Mouse (Mus musculus): ENCODE data around the gene Cyp4f37. TPM values are rescaled to one million over a fixed set of nuclear protein-coding genes. Genes with fewer than 3 reads are reported as not detected.
"Not testable (repeated sequence)": the region's sequence is repeated elsewhere in the genome, so short reads cannot be mapped to it uniquely, and the experiment has no call there.

Gene Cyp4f37
- polyA plus RNA-seq (2015; fragmentation: Nextera tagmentation; extraction: Ambion mirVana) = not detected in 2 replicates

DNA sequence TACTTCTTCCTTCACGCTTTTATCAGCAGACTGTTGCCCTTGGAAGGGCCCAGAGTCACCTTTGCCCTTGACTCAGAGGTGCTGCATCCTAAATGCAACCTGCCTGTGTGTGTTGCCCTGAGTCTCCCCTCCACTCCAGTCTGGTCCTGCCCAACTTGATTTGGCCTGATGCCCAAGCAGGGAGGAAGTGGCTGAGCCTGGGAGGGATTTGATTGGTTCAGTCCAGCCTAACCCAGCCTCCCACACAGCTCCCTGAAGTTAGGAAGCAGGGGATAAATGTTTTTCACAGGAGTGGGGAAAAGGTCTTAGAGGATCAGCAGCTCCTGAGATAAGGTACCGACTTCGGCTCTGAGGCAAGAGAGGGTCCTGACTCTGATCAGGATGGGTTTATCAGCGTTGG lies at the start of gene Cyp4f37:
Gene Cyp4f37 (plus strand): TSS at position 292 of the 400 bp plus-strand sequence.
- not testable (repeated sequence) for H3K27me3 ChIP-seq (ENCODE audit: control insufficient read depth, insufficient read depth, low read length); H3K9ac ChIP-seq (ENCODE audit: low read length); H3K9me3 ChIP-seq (ENCODE audit: control insufficient read depth, low read length); H3K4me2 ChIP-seq (replicated peaks; ENCODE audit: low read depth); H3K27ac ChIP-seq (replicated peaks); H3K36me3 ChIP-seq (ENCODE audit: control insufficient read depth, insufficient read depth, low read length); H3K4me3 ChIP-seq (ENCODE audit: low read depth, low read length); DNase-seq (ENCODE audit: low spot score); H3K4me1 ChIP-seq (replicated peaks; ENCODE audit: control insufficient read depth, insufficient read depth)
- peak; percentile 40; the same call in 1 of the 2 replicates for ATAC-seq (ENCODE audit: low FRiP score, low TSS enrichment)
- WGBS = 64% methylated on average over 4 of the region's 4 CpGs

DNA sequence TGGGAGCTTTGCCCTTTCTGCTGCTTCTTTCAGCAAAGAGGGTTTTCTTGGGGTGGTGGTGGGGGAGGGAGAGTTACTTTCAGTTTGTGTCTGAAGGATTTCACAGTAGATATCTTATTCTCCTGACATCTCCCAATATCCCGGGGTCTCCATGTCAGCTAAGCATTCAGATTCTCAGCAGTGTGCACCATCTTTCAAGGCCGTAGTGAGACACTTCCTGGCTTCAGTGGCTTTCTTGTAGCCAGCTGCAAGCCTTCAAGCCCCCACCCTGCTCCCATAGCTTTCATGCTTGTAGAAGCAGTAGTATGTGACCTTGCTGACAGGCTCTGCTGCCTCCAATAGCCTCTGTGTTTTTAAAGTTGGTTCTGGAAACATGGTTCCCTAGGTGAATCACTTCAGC lies 47.8 kb upstream of the Cyp4f37 start:
- not testable (repeated sequence) for H3K27ac ChIP-seq (replicated peaks); H3K9ac ChIP-seq (ENCODE audit: low read length); ATAC-seq (ENCODE audit: low FRiP score, low TSS enrichment); H3K9me3 ChIP-seq (ENCODE audit: control insufficient read depth, low read length); H3K4me2 ChIP-seq (replicated peaks; ENCODE audit: low read depth); H3K27me3 ChIP-seq (ENCODE audit: control insufficient read depth, insufficient read depth, low read length); H3K4me1 ChIP-seq (replicated peaks; ENCODE audit: control insufficient read depth, insufficient read depth); H3K36me3 ChIP-seq (ENCODE audit: control insufficient read depth, insufficient read depth, low read length); H3K4me3 ChIP-seq (ENCODE audit: low read depth, low read length); DNase-seq (ENCODE audit: low spot score)
- WGBS = 65% methylated on average over 2 of the region's 2 CpGs

DNA sequence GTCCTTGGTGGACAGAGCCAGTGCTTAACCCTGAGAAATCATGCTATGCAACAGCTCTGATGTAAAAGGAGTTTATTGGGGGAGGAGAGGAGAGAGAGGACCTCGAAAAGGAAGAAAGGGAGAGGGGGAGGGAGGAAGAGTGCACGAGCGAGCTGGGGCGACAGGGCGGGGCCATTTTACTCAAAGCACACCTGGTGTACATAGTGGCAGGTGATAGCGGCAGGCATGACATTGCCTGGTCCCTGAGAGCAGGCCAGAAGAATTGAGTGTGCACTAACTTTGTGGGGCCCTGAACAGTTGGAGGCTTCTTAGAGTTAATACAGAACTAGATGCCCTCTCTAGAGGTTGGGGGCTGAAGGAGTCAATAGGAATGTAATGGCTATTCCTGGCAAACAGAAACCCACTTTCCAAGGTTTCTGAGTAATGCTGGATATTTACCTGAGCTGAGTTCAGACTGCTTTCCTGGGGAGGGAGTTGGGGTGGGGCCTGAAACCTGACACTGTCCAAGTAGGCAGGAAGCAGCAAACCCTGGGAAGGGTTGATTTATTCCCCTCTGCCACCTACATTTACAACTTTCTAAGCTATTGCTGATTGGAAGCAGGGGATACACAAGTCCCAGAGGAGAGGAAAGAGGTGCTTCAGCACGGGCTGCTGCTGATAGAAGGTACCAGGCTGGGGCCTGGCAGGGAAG lies 43.5 kb upstream of the Cyp4f37 start:
- TF ChIP-seq EP300 (optimal IDR thresholded peaks at IDR 0.05) = no peak
- TF ChIP-seq CTCF (IDR thresholded peaks at IDR 0.05; ENCODE audit: low read depth) = no peak
- WGBS = 37% methylated on average over 7 of the region's 7 CpGs
- Histone ChIP-seq H3K4me1 (replicated peaks; ENCODE audit: control insufficient read depth, insufficient read depth) (no peaks in the 10 kb centered on the region), H3K4me2 (replicated peaks; ENCODE audit: low read depth) (no peak overlapping the region), H3K27ac (replicated peaks) (peak overlapping the region; percentile 45; the same call in 1 of the 2 replicates), H3K27me3 (ENCODE audit: control insufficient read depth, insufficient read depth, low read length) (no peaks in the 10 kb centered on the region), H3K9ac (ENCODE audit: low read length) (no peak overlapping the region), H3K36me3 (ENCODE audit: control insufficient read depth, insufficient read depth, low read length) (no peaks in the 10 kb centered on the region), H3K4me3 (ENCODE audit: low read depth, low read length) (no peak overlapping the region), H3K9me3 (ENCODE audit: control insufficient read depth, low read length) (no peaks in the 10 kb centered on the region)
- ATAC-seq (ENCODE audit: low FRiP score, low TSS enrichment) = peak; percentile 87
- DNase-seq (ENCODE audit: low spot score) = peak; percentile 67

DNA sequence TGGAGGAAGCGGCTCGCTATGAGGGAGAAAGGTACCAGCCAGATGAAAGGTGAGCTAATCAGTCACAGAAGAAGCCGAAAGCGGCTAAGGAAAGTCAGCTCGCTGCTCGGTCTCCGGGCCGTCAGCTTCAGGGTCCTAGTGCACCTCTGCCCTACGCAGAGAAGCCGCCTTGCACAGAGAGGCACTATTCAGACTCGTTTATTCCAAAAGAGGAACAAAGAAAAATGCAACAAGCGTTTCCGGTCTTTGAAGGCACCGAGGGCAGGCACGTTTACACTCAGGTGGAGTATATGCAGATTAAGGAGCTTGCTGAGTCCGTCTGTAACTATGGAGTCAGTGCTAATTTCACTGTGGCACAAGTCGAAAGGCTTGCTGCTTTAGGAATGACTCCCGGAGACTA lies 24.6 kb upstream of the Cyp4f37 start:
- no peak for DNase-seq (ENCODE audit: low spot score)
- WGBS = 82% methylated on average over 18 of the region's 18 CpGs

DNA sequence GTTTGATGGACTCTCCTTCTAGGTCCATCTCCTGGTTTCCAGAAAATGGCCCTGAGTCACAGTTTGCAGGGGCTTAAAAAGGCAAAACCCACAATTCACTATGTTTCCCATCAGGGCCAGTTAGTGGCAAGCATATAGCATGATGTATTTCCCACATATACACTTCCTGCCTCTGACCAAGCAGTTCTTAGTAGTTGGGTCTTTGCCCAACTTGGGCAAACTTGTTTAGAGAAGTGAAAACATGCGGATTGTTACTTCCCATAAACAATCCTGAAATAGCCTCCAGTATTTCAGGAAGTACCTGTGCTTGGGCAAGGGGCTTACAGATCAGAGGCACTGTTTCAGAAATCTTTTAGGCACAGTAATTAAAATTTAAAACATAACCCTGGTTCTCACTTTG lies 13.1 kb upstream of the Cyp4f37 start:
- Histone ChIP-seq H3K9ac (ENCODE audit: low read length) (no peak overlapping the region), H3K9me3 (ENCODE audit: control insufficient read depth, low read length) (no peaks in the 10 kb centered on the region), H3K27me3 (ENCODE audit: control insufficient read depth, insufficient read depth, low read length) (no peaks in the 10 kb centered on the region), H3K4me2 (replicated peaks; ENCODE audit: low read depth) (no peak overlapping the region), H3K4me1 (replicated peaks; ENCODE audit: control insufficient read depth, insufficient read depth) (no peaks in the 10 kb centered on the region), H3K36me3 (ENCODE audit: control insufficient read depth, insufficient read depth, low read length) (no peaks in the 10 kb centered on the region), H3K27ac (replicated peaks) (no peak overlapping the region), H3K4me3 (ENCODE audit: low read depth, low read length) (no peak overlapping the region)
- TF ChIP-seq EP300 (optimal IDR thresholded peaks at IDR 0.05) (no peak), CTCF (IDR thresholded peaks at IDR 0.05; ENCODE audit: low read depth) (no peak)
- 49% methylated on average over 1 of the region's 1 CpGs for WGBS
- no peak for ATAC-seq (ENCODE audit: low FRiP score, low TSS enrichment)
- DNase-seq (ENCODE audit: low spot score) = no peak

More for the DNA sequence above, 24.6 kb upstream of the Cyp4f37 start:
- ATAC-seq (ENCODE audit: low FRiP score, low TSS enrichment) = no peak
- Histone ChIP-seq H3K27ac (replicated peaks) (no peak overlapping the region), H3K4me3 (ENCODE audit: low read depth, low read length) (no peak overlapping the region), H3K4me2 (replicated peaks; ENCODE audit: low read depth) (no peak overlapping the region), H3K9ac (ENCODE audit: low read length) (no peak overlapping the region), H3K27me3 (ENCODE audit: control insufficient read depth, insufficient read depth, low read length) (no peaks in the 10 kb centered on the region), H3K36me3 (ENCODE audit: control insufficient read depth, insufficient read depth, low read length) (no peaks in the 10 kb centered on the region), H3K9me3 (ENCODE audit: control insufficient read depth, low read length) (no peaks in the 10 kb centered on the region), H3K4me1 (replicated peaks; ENCODE audit: control insufficient read depth, insufficient read depth) (no peaks in the 10 kb centered on the region)
- TF ChIP-seq CTCF (IDR thresholded peaks at IDR 0.05; ENCODE audit: low read depth) (no peak), EP300 (optimal IDR thresholded peaks at IDR 0.05) (no peak)

DNA sequence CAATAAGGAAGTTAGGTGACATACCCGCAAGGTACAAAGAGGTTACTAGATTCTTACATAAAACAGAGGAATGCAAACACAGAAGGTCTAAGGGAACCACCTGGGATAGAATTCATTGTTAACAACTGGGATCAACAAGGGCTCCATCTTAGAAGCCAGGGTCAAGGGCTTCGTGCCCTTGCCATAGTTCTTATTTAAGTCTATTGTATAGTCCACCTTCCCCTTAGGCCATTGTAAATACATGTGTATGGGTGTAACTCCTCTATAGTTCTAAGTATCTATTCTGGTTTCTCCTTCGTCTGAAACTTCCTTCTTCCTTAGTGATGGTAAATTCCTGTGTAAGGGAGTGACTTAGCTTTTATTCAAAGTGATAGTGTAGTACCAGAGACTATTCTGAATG lies 10.9 kb upstream of the Cyp4f37 start:
- not testable (repeated sequence) for H3K36me3 ChIP-seq (ENCODE audit: control insufficient read depth, insufficient read depth, low read length); ATAC-seq (ENCODE audit: low FRiP score, low TSS enrichment); H3K4me2 ChIP-seq (replicated peaks; ENCODE audit: low read depth); H3K4me1 ChIP-seq (replicated peaks; ENCODE audit: control insufficient read depth, insufficient read depth); DNase-seq (ENCODE audit: low spot score); H3K4me3 ChIP-seq (ENCODE audit: low read depth, low read length); H3K27me3 ChIP-seq (ENCODE audit: control insufficient read depth, insufficient read depth, low read length); H3K9me3 ChIP-seq (ENCODE audit: control insufficient read depth, low read length); H3K27ac ChIP-seq (replicated peaks); H3K9ac ChIP-seq (ENCODE audit: low read length)
- 75% methylated on average over 3 of the region's 3 CpGs for WGBS
